19 mouse cellular contexts compared by ENCODE assay signal in the genomic region with DNA sequence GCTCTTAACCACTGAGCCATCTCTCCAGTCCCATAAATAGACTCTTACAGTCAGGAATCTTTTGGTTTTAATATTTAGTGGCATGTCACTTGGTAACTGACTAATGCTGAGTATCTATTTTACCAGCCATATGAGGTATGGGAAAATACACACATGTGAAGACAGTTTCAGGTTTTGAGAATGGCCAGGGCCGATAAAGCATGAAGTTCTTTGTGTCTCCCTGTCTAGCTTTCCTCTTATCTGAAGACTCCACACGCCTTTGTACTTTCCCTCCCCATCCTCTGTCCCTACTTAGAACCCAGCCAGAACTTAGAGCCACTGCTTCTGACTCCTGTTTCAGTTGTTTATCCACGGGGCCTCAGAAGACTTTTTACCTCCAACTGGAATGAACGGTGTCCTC.
A peak's percentile ranks its signal among the peaks of the same experiment; 100 is the strongest.
DNase-seq lines count a peak whose midpoint lies in the region; ATAC-seq lines count a peak whose summit lies in the region.
"Had no signal": no experiment of that assay in that cellular context is flagged by ENCODE, and none has a peak within 500 bp of the region (broad histone marks: within the 10 kb centered on the region; RNA-seq: fewer than 3 reads in every experiment).

No protein-coding gene starts in this region.

- H3K36me3 ChIP-seq in hindbrain, embryonic 10.5 days, result peaks cover 18% of the 10 kb centered on the region
- no peaks in the 10 kb centered on the region for H3K36me3 ChIP-seq in hindbrain, embryonic 11.5 days (ENCODE audit: control insufficient read depth, insufficient read depth, low read length)
- peaks cover 22% of the 10 kb centered on the region for H3K36me3 ChIP-seq in erythroblast, embryonic 14.5 days (ENCODE audit: control insufficient read depth)
- H3K36me3 ChIP-seq in liver, embryonic 16.5 days (ENCODE audit: control insufficient read depth, insufficient read depth), result peaks cover 6% of the 10 kb centered on the region; the same call in 1 of the 2 replicates

- intact Hi-C loops in gastrocnemius, postnatal 14 days (cut with DNase I; ENCODE audit: low total_unique reads), result no loop called here

- peak overlapping the region; percentile 47; the same call in 1 of the 2 replicates for H3K27ac ChIP-seq in hindbrain, embryonic 10.5 days
- H3K27ac ChIP-seq in hindbrain, embryonic 11.5 days (ENCODE audit: low read depth, low read length), result no peak overlapping the region
- H3K27ac ChIP-seq in liver, embryonic 16.5 days (ENCODE audit: low read length), result peak overlapping the region; percentile 83
- H3K27ac ChIP-seq: embryonic facial prominence, embryonic 15.5 days; limb, embryonic 15.5 days; neural tube, embryonic 15.5 days had no signal

- no peak for ATAC-seq in hindbrain, embryonic 11.5 days (ENCODE audit: low FRiP score)
- peak; percentile 92 for ATAC-seq in liver, embryonic 16.5 days (ENCODE audit: low read depth)
- ATAC-seq: forebrain, embryonic 16.5 days; inflammation-experienced regulatory T-cells, adult 6 months had no signal

- H3K4me3 ChIP-seq in hindbrain, embryonic 10.5 days, result no peak overlapping the region
- no peak overlapping the region for H3K4me3 ChIP-seq in hindbrain, embryonic 11.5 days (ENCODE audit: low read depth, low read length)
- H3K4me3 ChIP-seq in erythroblast, embryonic 14.5 days (replicated peaks), result peak overlapping the region; percentile 17
- H3K4me3 ChIP-seq in liver, embryonic 16.5 days (ENCODE audit: low read depth, low read length), result peak overlapping the region; percentile 25; the same call in 1 of the 2 replicates
- H3K4me3 ChIP-seq: embryonic facial prominence, embryonic 15.5 days; limb, embryonic 15.5 days; neural tube, embryonic 15.5 days had no signal

- no peak overlapping the region for H3K9ac ChIP-seq in hindbrain, embryonic 11.5 days (ENCODE audit: low read depth, low read length)
- peak overlapping the region; percentile 38 for H3K9ac ChIP-seq in liver, embryonic 16.5 days (ENCODE audit: low read depth, low read length)
- H3K9ac ChIP-seq: embryonic facial prominence, embryonic 15.5 days; limb, embryonic 15.5 days; neural tube, embryonic 15.5 days had no signal

- no peaks in the 10 kb centered on the region for H3K27me3 ChIP-seq in hindbrain, embryonic 10.5 days (ENCODE audit: insufficient read depth, poor library complexity, severe bottlenecking)
- no peaks in the 10 kb centered on the region for H3K27me3 ChIP-seq in hindbrain, embryonic 11.5 days (ENCODE audit: control insufficient read depth, insufficient read depth, low read length)
- H3K27me3 ChIP-seq in erythroblast, embryonic 14.5 days (ENCODE audit: control insufficient read depth), result no peaks in the 10 kb centered on the region
- H3K27me3 ChIP-seq in liver, embryonic 16.5 days (ENCODE audit: control insufficient read depth, insufficient read depth, low read depth, low read length), result no peaks in the 10 kb centered on the region
- H3K27me3 ChIP-seq: embryonic facial prominence, embryonic 15.5 days; limb, embryonic 15.5 days; neural tube, embryonic 15.5 days had no signal

- no peak overlapping the region for H3K4me2 ChIP-seq in hindbrain, embryonic 11.5 days (replicated peaks; ENCODE audit: low read depth, low read length)
- H3K4me2 ChIP-seq in liver, embryonic 16.5 days (ENCODE audit: low read depth, low read length), result peak overlapping the region; percentile 61
- H3K4me2 ChIP-seq: embryonic facial prominence, embryonic 15.5 days; limb, embryonic 15.5 days; neural tube, embryonic 15.5 days had no signal

- DNase-seq in hindbrain, embryonic 10.5 days (ENCODE audit: low spot score), result no peak
- DNase-seq in hindbrain, embryonic 11.5 days (ENCODE audit: low spot score), result no peak
- DNase-seq in MEL-GATA-1-ER (ENCODE audit: extremely low read depth, low read depth), result peak; percentile 86
- DNase-seq in gastrocnemius, postnatal 14 days, result no peak
- no peak for DNase-seq in urinary bladder, adult 18-20 months (ENCODE audit: low spot score in 2 of 2)
- DNase-seq: adrenal gland, postnatal 36 days; B cell, adult 2 months; cerebellum, adult 9-11 months; kidney, adult 9 months; kidney, postnatal 4 days; lung, postnatal 14 days; thymus, adult 18-20 months had no signal

- H3K9me3 ChIP-seq in hindbrain, embryonic 10.5 days, result no peaks in the 10 kb centered on the region
- H3K9me3 ChIP-seq in hindbrain, embryonic 11.5 days (ENCODE audit: control insufficient read depth, low read length), result no peaks in the 10 kb centered on the region
- no peaks in the 10 kb centered on the region for H3K9me3 ChIP-seq in erythroblast, embryonic 14.5 days (ENCODE audit: control insufficient read depth, low read length)
- H3K9me3 ChIP-seq in liver, embryonic 16.5 days (replicated peaks; ENCODE audit: control insufficient read depth, low read length), result no peaks in the 10 kb centered on the region
- H3K9me3 ChIP-seq: embryonic facial prominence, embryonic 15.5 days; limb, embryonic 15.5 days; neural tube, embryonic 15.5 days had no signal

- peaks cover 26% of the 10 kb centered on the region for H3K4me1 ChIP-seq in hindbrain, embryonic 10.5 days (replicated peaks)
- no peaks in the 10 kb centered on the region for H3K4me1 ChIP-seq in hindbrain, embryonic 11.5 days (replicated peaks; ENCODE audit: control insufficient read depth, insufficient read depth, low read length)
- peaks cover 64% of the 10 kb centered on the region for H3K4me1 ChIP-seq in erythroblast, embryonic 14.5 days (ENCODE audit: control insufficient read depth)
- peaks cover 18% of the 10 kb centered on the region for H3K4me1 ChIP-seq in liver, embryonic 16.5 days (ENCODE audit: control insufficient read depth, low read depth, low read length)
- H3K4me1 ChIP-seq: embryonic facial prominence, embryonic 15.5 days; limb, embryonic 15.5 days had no signal

- WGBS in hindbrain, embryonic 10.5 days, result 84% methylated on average over 4 of the region's 4 CpGs
- 87% methylated on average over 4 of the region's 4 CpGs for WGBS in hindbrain, embryonic 11.5 days
- 19% methylated on average over 4 of the region's 4 CpGs for WGBS in liver, embryonic 16.5 days (ENCODE audit: insufficient replicate concordance)

Comparison
In these comparisons a context has a peak if more than half of its experiments do, and no peak if none do; other contexts are left out.
1. H3K4me3 ChIP-seq: peak in erythroblast, embryonic 14.5 days (single experiment) and liver, embryonic 16.5 days (single experiment); none in hindbrain, embryonic 10.5 days (single experiment) and hindbrain, embryonic 11.5 days (single experiment).